Mouse (Mus musculus) CH12.LX (cell line): Measurements from ENCODE around the gene Hoxb2. TPM values are rescaled to one million over a fixed set of nuclear protein-coding genes. Genes with fewer than 3 reads are reported as not detected.

ENCODE experiments used
- DNase-seq: peaks from one replicate; pipeline ENCODE4 v3.0.0-alpha.2; 2013; ENCODE audit errors: extremely low read depth
- H3K27ac ChIP-seq: 2 replicates; pipeline ENCODE4 v1.5.1; 2012; ENCODE audit warnings: low read depth, mild to moderate bottlenecking, control low read depth, moderate library complexity; ENCODE audit not compliant: insufficient read depth
- H3K27me3 ChIP-seq: replicated peaks from 2 replicates; pipeline ENCODE3; 2012; ENCODE audit warnings: inconsistent platforms
- H3K36me3 ChIP-seq, 2 experiments: replicated peaks in 1 of 2; 2 replicates each; pipeline versions ENCODE3 to v1.6.1; 2012; ENCODE audit warnings: inconsistent platforms in 1 of 2, low read length in 1 of 2, mild to moderate bottlenecking in 1 of 2, mixed read lengths in 1 of 2, moderate library complexity in 1 of 2; ENCODE audit not compliant: control insufficient read depth in 1 of 2, insufficient read depth in 1 of 2
- H3K4me1 ChIP-seq, 2 experiments: 2 replicates each; pipeline ENCODE4 v1.6.1; 2012; ENCODE audit warnings: inconsistent platforms in 1 of 2, moderate library complexity in 1 of 2; ENCODE audit not compliant: insufficient read depth in 2 of 2, control insufficient read depth in 1 of 2
- H3K4me2 ChIP-seq: 2 replicates; pipeline ENCODE4 v1.6.1; 2012; ENCODE audit warnings: low read depth, mild to moderate bottlenecking, control low read depth; ENCODE audit not compliant: poor library complexity, insufficient read depth, severe bottlenecking
- H3K4me3 ChIP-seq, 3 experiments: fragments of 150-350 bp in 1 of 3; sonication (generic) in 1 of 3; replicated peaks in 1 of 3; 2 replicates each; pipeline versions ENCODE3 to v1.5.1; 2011 to 2012; ENCODE audit warnings: low read depth in 2 of 3, low read length in 2 of 3, mild to moderate bottlenecking in 2 of 3, moderate library complexity in 2 of 3, control low read depth in 1 of 3, improper control_type of control experiment in 1 of 3, inconsistent platforms in 1 of 3, mixed read lengths in 1 of 3; ENCODE audit not compliant: poor library complexity in 1 of 3
- H3K79me2 ChIP-seq: replicated peaks from 2 replicates; pipeline ENCODE4 v1.6.1; 2012; ENCODE audit warnings: mild to moderate bottlenecking, moderate library complexity; ENCODE audit not compliant: control insufficient read depth, poor library complexity, insufficient read depth, severe bottlenecking; ENCODE audit errors: extremely low read depth
- H3K9ac ChIP-seq: 2 replicates; pipeline ENCODE4 v1.6.1; 2012; ENCODE audit warnings: low read depth, mild to moderate bottlenecking, control low read depth, moderate library complexity; ENCODE audit not compliant: insufficient read depth
- H3K9me3 ChIP-seq: replicated peaks from 2 replicates; pipeline ENCODE3; 2012; ENCODE audit warnings: low read length, inconsistent platforms, mixed read lengths
- BHLHE40 ChIP-seq: IDR thresholded peaks from 2 replicates; pipeline ENCODE4 v1.6.1; 2011; ENCODE audit warnings: mild to moderate bottlenecking, low read depth, low read length, improper control_type of control experiment
- ELF1 ChIP-seq: IDR thresholded peaks from 2 replicates; pipeline ENCODE4 v1.6.1; 2014; ENCODE audit warnings: low read depth, mild to moderate bottlenecking, inconsistent platforms, low read length, improper control_type of control experiment
- GABPA ChIP-seq: IDR thresholded peaks from 2 replicates; pipeline ENCODE4 v1.6.1; 2012; ENCODE audit warnings: low read depth, low read length, improper control_type of control experiment, inconsistent platforms; ENCODE audit not compliant: insufficient replicate concordance
- HCFC1 ChIP-seq: IDR thresholded peaks from 2 replicates; pipeline ENCODE4 v1.6.1; 2012; ENCODE audit warnings: low read depth, mild to moderate bottlenecking, inconsistent platforms, low read length, improper control_type of control experiment
- JUN ChIP-seq: IDR thresholded peaks from 2 replicates; pipeline ENCODE4 v1.6.1; 2011; ENCODE audit warnings: low read depth, mild to moderate bottlenecking, low read length, improper control_type of control experiment, moderate library complexity; ENCODE audit not compliant: insufficient read depth
- JUND ChIP-seq: conservative IDR thresholded peaks from 2 replicates; pipeline ENCODE4 v1.6.1; 2011; ENCODE audit warnings: low read depth, low read length, improper control_type of control experiment
- KAT2A ChIP-seq: IDR thresholded peaks from 2 replicates; pipeline ENCODE4 v1.6.1; 2012; ENCODE audit warnings: low read length, improper control_type of control experiment, inconsistent platforms; ENCODE audit not compliant: insufficient replicate concordance
- MAX ChIP-seq: IDR thresholded peaks from 2 replicates; pipeline ENCODE4 v1.6.1; 2011; ENCODE audit warnings: low read length, improper control_type of control experiment
- MAZ ChIP-seq: IDR thresholded peaks from 2 replicates; pipeline ENCODE4 v1.6.1; 2012; ENCODE audit warnings: low read depth, mild to moderate bottlenecking, inconsistent platforms, low read length, improper control_type of control experiment, moderate library complexity
- MEF2A ChIP-seq: IDR thresholded peaks from 2 replicates; pipeline ENCODE4 v1.6.1; 2014; ENCODE audit warnings: low read depth, mild to moderate bottlenecking, inconsistent platforms, low read length, improper control_type of control experiment, borderline replicate concordance
- NELFE ChIP-seq: IDR thresholded peaks from 2 replicates; pipeline ENCODE4 v1.6.1; 2011; ENCODE audit warnings: low read depth, low read length, improper control_type of control experiment
- PAX5 ChIP-seq: IDR thresholded peaks from 2 replicates; pipeline ENCODE4 v1.6.1; 2012; ENCODE audit warnings: low read length, inconsistent platforms, mixed read lengths
- POLR2A ChIP-seq: IDR thresholded peaks from 2 replicates; pipeline ENCODE4 v1.6.1; 2011; ENCODE audit warnings: low read depth, mild to moderate bottlenecking, improper control_type of control experiment, low read length
- POLR2AphosphoS2 ChIP-seq: IDR thresholded peaks from 2 replicates; pipeline ENCODE4 v1.6.1; 2011; ENCODE audit warnings: low read depth, low read length, improper control_type of control experiment
- RCOR1 ChIP-seq: conservative IDR thresholded peaks from 2 replicates; pipeline ENCODE4 v1.6.1; 2012; ENCODE audit warnings: low read depth, mild to moderate bottlenecking, inconsistent platforms, low read length, improper control_type of control experiment
- SIN3A ChIP-seq: IDR thresholded peaks from 2 replicates; pipeline ENCODE4 v1.6.1; 2012; ENCODE audit warnings: low read length, improper control_type of control experiment, inconsistent platforms
- SMC3 ChIP-seq: IDR thresholded peaks from 2 replicates; pipeline ENCODE4 v1.6.1; 2011; ENCODE audit warnings: low read depth, low read length, improper control_type of control experiment
- UBTF ChIP-seq: IDR thresholded peaks from 2 replicates; pipeline ENCODE4 v1.6.1; 2012; ENCODE audit warnings: low read depth, mild to moderate bottlenecking, inconsistent platforms, low read length, improper control_type of control experiment, moderate library complexity
- USF2 ChIP-seq: conservative IDR thresholded peaks from 2 replicates; pipeline ENCODE4 v1.6.1; 2011; ENCODE audit warnings: low read depth, low read length, improper control_type of control experiment
- ZC3H11A ChIP-seq: IDR thresholded peaks from 2 replicates; pipeline ENCODE4 v1.6.1; 2012; ENCODE audit warnings: low read depth, mild to moderate bottlenecking, inconsistent platforms, low read length, improper control_type of control experiment
- ZMIZ1 ChIP-seq: IDR thresholded peaks from 2 replicates; pipeline ENCODE4 v1.6.1; 2012; ENCODE audit warnings: low read depth, mild to moderate bottlenecking, inconsistent platforms, low read length, improper control_type of control experiment
- dilution Hi-C: fragments of 300-500 bp; cut with MboI; formaldehyde crosslinking; loops from 2 replicates; pipeline ENCODE4 v1.14.3; 2020; ENCODE audit warnings: low sequenced_read_pairs; ENCODE audit not compliant: extremely low pct_unique_long_range_greater_than_20kb, extremely low pct_ligation_motif_present
- in situ Hi-C: fragments of 300-500 bp; cut with MboI; formaldehyde crosslinking; loops from 3 replicates; pipeline ENCODE4 v1.14.3; 2019; ENCODE audit warnings: low sequenced_read_pairs, low pct_ligation_motif_present, low pct_unique_long_range_greater_than_20kb, mixed read lengths
- polyA plus RNA-seq: library from polyadenylated mRNA; unstranded; fragments of >175 nt; gene quantifications from 2 replicates; pipeline ENCODE4 v1.2.1, GENCODE M21; 2012; ENCODE audit warnings: low read depth; ENCODE audit not compliant: insufficient read length
- total RNA-seq, 2 experiments: library from RNA; depleted of rRNA; stranded (reverse); fragments of 300-350 nt in 1 of 2; fragments of >200 nt in 1 of 2; gene quantifications; 2 replicates each; pipeline ENCODE4 v1.2.3; 2012 to 2014

Hoxb2 gene
- total and polyA plus RNA-seq, 3 experiments: not detected

GRCm38 (mm10) chr11:96322738-96323137 is 27.6 kb upstream of the Hoxb2 start:
- Histone ChIP-seq H3K27ac (no peak overlapping the region), H3K36me3 (peaks cover 0 to 11% of the 10 kb centered on the region in 2 experiments), H3K79me2 (no peaks in the 10 kb centered on the region), H3K4me1 (peaks cover 3 to 11% of the 10 kb centered on the region in 2 experiments; a peak in 2 of 4 replicates), H3K4me2 (no peak overlapping the region), H3K9me3 (no peaks in the 10 kb centered on the region), H3K9ac (no peak overlapping the region), H3K4me3 (no peak overlapping the region), H3K27me3 (no peaks in the 10 kb centered on the region)
- TF ChIP-seq KAT2A (no peak), NELFE (no peak), MAX (no peak), JUN (no peak), SIN3A (no peak), RCOR1 (no peak), USF2 (no peak), BHLHE40 (no peak), SMC3 (no peak), ZC3H11A (no peak), HCFC1 (no peak), POLR2A (no peak), ELF1 (no peak)
- in situ Hi-C loops (loop anchor here (25.0 kb wide), 1 partner anchor 215 kb away; no protein-coding TSS in a partner anchor), dilution Hi-C loops (no loop called here)
- DNase-seq: no peak

- H3K27ac ChIP-seq: no peak within 1 kb of the TSS
- H3K4me1 ChIP-seq: peaks cover 0 to 7% of the 10 kb centered on the region in 2 experiments; a peak in 2 of 4 replicates
- in situ Hi-C loops (loop anchor here (25.0 kb wide), 1 partner anchor 214 kb away; no protein-coding TSS in a partner anchor), dilution Hi-C loops (no loop called here)
- H3K4me2 ChIP-seq: no peak within 1 kb of the TSS
- peaks cover 0 to 11% of the 10 kb centered on the region in 2 experiments for H3K36me3 ChIP-seq
- DNase-seq: no peak
- no peak within 1 kb of the TSS for H3K9ac ChIP-seq
- TF ChIP-seq GABPA (no peak), JUND (no peak), PAX5 (no peak), ZC3H11A (no peak), KAT2A (no peak), ELF1 (no peak), MEF2A (no peak), POLR2AphosphoS2 (no peak), BHLHE40 (no peak), UBTF (no peak), MAZ (no peak), ZMIZ1 (no peak), SMC3 (no peak)
- TF ChIP-seq, all 38 proteins: peak for 0
- Histone ChIP-seq H3K27me3 (no peaks in the 10 kb centered on the region), H3K9me3 (no peaks in the 10 kb centered on the region), H3K4me3 (no peak within 1 kb of the TSS), H3K79me2 (no peaks in the 10 kb centered on the region)
These were observed 27.2 kb upstream of the Hoxb2 start, which contains the start of gene Hoxb3 for GRCm38 (mm10) chr11:96323154-96323553. Hoxb3 (plus strand) TSS chr11:96323326.
